Mouse (Mus musculus) liver, embryonic 14.5 days (tissue): ENCODE measurements at regions not wholly inside any gene's neighbourhood (a gene's known extent, or its start where the extent isn't known, plus 50 kb on each side); places are given as distances from the start of the nearest gene placed in this dataset.

ENCODE experiments used
- CTCF ChIP-seq: IDR thresholded peaks from 2 replicates; pipeline ENCODE4 v1.5.1; 2016; ENCODE audit warnings: antibody characterized with exemption, low read depth, control low read depth
- EP300 ChIP-seq: IDR thresholded peaks from 2 replicates; pipeline ENCODE4 v1.6.1; 2016; ENCODE audit warnings: antibody characterized with exemption, low read depth

GRCm38 (mm10) chr1:14626685-14627084, 1466.4 kb downstream of the 4930444P10Rik start:
- no peak for TF ChIP-seq CTCF
- TF ChIP-seq EP300: no peak
